Mouse (Mus musculus) spleen, adult 2 months (tissue): Measurements from ENCODE around the gene Tescl.

Experiments used
- CTCF ChIP-seq: fragments of 200-500 bp; IDR thresholded peaks from 2 replicates; pipeline ENCODE4 v1.5.1; 2011; ENCODE audit warnings: mild to moderate bottlenecking, inconsistent platforms; ENCODE audit not compliant: insufficient read depth, insufficient read length, insufficient replicate concordance; ENCODE audit errors: extremely low read depth
- POLR2A ChIP-seq: fragments of 200-500 bp; IDR thresholded peaks from 2 replicates; pipeline ENCODE4 v1.6.1; 2011; ENCODE audit warnings: low read depth, low read length, inconsistent platforms

DNA sequence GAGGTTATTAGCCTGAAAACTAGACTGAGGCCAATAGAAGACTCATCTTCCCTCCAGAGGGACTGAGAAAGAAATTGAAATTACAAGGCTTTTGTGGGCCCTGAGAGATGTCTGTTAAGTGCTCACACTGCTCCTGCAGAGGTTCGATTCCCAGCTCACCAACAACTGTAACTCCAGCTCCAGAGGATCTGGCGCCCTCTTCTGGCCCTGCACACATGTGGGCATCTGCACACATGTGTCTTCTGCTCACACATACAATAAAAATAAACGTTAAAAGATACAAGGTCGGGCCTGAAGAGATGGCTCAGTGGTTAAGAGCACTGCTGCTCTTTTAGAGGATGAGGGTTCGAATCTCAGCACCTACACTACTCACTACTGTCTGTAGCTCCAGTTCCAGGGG lies 12.7 kb upstream of the Tescl start:
- TF ChIP-seq CTCF, result no peak
- no peak for TF ChIP-seq POLR2A
